Mouse (Mus musculus) cerebellum, adult 2 months (tissue): ENCODE measurements around the gene Car9.

Source experiments
- CTCF ChIP-seq: fragments of 200-500 bp; IDR thresholded peaks from 2 replicates; pipeline ENCODE4 v1.5.1; 2011; ENCODE audit warnings: low read depth, mild to moderate bottlenecking, control low read depth, low read length, moderate library complexity, borderline replicate concordance; ENCODE audit not compliant: insufficient read depth
- POLR2A ChIP-seq: fragments of 200-500 bp; IDR thresholded peaks from 2 replicates; pipeline ENCODE4 v1.6.1; 2011; ENCODE audit warnings: low read length, control low read depth, borderline replicate concordance; ENCODE audit not compliant: insufficient read depth

GRCm38 (mm10) chr4:43547160-43547559 lies 40.4 kb downstream of the Car9 start:
- TF ChIP-seq CTCF (no peak), POLR2A (no peak)
